Mouse (Mus musculus) forelimb bud, embryonic 11.5 days (tissue): ENCODE data around the gene Wdr72.

Experiments used
- DNase-seq: peaks from one replicate; pipeline ENCODE4 v3.0.0-alpha.2; 2012; ENCODE audit warnings: low read depth, low spot score

The Wdr72 gene

DNA sequence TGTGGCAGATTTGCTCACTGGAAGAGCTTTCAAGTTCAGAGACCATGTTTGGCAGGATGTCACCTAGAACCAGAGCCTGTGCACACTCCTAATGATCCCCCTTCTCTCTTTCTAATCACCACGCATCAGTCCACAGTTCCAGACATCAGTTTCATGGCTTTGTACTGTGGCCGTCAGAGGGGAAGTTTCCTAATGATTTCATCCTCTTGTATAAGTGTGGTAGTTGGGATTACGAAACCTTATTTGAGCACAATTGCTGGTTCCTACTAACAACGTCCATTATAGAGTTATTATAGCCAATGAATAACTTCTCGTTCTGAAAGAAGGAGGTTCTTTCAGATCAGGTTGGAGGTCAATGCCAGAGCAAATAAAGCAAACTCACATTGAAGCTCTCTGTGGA is 131.1 kb downstream of the Wdr72 start:
- DNase-seq, result no peak

DNA sequence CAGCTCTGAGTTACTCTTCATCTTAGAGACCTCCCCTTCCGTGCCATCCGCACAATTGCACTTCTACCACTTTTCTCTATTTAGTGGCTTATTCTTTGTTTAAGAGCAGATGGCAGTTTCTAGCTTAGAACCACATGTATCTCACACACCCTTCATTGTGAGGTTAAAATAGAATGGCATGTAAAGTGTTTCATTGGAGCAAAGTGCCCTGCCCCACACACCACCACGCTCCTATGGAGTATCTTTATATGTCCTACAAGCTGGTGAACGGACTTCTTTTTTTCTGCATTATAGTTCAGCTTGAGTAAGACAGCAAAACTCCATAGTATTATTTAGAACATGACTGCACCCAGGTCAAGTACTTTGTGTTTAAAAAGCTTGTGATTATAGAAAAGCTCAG is 137.9 kb downstream of the Wdr72 start:
- no peak for DNase-seq

DNA sequence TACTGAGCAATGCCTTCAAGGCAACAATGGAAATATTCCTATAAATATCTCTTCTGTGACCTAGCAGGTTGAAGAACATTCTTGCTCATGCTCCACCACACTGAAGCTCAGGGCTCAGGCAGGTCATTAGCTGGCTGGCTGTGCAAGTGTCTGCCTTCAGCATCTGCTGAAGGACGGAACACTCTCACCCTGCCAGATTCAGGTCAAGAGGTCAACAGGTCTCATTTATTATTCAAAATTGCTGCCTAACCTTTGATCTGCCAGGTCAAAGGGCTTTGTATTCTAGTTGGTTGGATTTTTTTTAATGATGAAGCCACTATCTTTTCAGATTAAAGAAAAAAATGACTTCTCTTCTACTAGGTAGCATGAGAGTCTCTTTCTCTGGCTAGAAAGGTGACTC is 139.3 kb downstream of the Wdr72 start:
- no peak for DNase-seq

DNA sequence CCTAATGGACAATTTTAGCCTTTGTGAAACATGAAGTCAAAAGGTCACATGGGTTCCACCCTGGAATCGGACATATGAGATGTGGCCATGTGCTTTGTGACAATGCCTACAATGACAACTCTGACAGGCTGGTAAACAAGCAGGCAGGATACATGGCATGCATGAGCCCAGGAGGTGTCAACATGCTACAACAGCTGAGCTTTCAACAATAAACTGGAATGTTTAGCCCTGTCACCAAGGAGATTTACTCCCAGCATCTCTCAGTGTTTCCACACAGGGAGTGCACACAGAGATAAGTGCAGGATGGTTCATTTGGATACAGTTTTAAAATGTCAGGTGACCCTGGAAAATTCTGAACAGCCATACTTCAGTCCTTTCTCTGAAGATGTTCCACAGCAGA is 140.4 kb downstream of the Wdr72 start:
- no peak for DNase-seq

DNA sequence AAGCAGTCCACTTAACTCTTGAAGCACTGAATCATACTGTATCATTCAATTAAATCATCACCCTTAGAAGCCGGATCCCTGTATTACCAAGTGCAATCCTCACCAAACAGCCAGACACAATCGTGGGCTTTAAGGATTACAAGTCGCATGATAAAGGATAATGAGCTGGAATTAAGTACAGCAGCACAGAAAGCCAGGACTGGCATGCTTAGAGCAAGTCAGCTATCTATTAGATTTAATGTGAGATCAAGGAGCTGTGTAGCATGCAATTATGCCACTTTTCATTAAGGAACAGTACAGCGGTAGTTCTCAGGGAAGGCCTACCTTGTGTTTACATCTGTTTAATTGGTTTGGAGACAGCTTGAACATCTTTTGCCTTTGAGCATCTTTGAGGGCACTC is 148.2 kb downstream of the Wdr72 start:
- DNase-seq, result no peak

DNA sequence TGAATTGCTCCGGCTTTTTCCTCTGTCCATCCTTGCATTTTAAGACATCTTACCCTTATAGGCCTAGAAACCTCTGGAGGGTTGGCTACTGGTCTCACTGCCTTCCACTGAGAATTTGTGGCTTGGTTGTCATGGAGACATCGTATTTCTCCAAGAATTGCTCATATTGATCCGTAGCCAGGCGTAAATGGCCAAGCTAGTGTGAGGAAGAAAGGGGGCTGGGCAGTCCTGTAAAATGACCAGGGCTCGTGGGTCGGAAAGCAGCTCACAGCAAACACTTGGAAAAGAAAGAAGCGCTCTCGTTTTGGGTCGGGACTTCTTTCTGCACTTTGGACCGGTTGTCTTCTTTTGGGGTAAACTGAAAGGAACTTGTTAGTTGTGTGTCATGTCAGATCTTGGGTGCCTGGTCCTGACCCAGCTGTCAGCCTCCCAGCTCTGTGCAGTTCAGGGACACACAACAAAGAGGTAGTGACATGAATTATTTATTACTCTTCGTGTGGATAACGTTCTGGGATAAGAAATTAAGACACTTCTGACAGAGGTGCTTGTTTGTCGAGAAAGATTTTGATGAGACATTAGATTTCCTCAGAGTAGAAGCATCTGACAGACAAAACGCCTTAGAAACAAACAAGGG is 167.7 kb downstream of the Wdr72 start:
- DNase-seq, result no peak

DNA sequence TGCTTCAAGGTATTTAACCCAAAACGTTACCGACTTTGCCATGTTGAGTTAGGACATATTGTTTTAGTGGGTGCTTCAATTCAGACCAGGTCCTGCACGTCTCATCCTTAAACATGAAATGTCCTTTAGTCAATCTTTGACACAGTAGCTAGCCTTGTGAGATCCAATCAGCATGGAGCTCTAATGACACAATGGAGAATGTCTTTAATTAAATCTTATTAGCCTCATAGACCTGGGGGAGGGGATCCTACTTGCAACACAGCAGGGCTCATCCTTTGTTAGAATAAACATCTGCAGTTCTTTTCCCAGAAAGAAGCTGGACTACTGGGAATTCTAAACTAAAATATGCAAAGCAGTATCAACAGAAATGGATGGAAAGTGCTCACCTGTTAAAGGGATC is 171.9 kb downstream of the Wdr72 start:
- no peak for DNase-seq

DNA sequence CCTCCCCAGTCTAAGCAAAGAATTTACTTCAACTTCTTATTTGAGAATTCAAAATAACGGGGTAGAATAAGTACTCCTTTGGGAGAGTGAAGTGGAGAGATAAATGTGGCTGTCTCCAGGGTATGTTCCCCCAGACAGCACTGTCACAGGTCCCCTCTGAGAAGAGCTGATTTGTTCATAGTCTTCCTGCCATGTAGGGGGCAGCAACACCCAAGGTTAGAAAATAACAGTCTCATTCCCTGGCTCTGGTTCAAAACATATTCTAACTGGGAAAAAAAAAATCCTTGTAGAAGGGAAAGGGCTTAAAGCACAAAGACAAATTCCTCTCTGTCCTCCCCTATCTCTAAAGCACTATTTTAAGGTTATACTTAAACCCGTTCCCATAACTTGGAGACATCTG is 176.1 kb downstream of the Wdr72 start:
- no peak for DNase-seq

DNA sequence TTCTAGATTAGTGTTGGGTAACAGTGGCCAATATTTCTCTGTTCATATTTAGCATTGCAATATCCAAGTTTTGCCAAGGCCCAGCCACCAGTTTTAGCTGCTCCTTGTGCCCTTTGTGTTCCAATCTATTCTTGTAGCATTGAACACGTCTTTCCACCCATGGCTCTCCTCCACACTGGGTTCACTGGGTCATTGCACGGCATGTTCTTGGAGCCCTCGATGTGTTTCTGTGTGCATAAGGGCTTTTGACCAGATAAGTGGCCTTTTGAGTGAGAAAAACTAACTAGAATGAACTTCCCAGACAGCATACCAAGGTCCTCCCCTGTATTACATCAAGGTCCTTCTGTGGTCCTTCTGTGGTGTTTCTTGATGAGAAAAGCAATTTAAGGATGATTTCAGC is 184.3 kb downstream of the Wdr72 start:
- DNase-seq, result no peak

DNA sequence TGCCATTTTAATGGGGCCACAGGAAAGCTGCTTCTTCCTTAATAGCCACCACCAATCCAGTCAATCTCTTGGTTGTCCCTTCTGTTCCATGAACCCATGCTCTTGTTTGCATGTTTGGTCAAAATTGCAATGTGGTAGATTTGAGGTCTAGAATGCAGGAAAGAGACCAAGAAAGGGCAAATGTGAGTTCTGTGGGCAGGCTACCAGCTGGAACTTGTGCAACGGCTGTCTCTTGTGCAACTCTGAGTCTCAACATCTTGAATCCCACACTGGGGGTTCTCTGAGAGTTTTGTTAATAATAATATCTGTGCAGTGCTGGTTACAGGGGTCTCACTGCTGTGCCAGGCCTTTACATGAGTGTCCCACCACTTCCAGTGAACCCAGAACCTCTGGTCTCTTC is 208.6 kb downstream of the Wdr72 start:
- no peak for DNase-seq

DNA sequence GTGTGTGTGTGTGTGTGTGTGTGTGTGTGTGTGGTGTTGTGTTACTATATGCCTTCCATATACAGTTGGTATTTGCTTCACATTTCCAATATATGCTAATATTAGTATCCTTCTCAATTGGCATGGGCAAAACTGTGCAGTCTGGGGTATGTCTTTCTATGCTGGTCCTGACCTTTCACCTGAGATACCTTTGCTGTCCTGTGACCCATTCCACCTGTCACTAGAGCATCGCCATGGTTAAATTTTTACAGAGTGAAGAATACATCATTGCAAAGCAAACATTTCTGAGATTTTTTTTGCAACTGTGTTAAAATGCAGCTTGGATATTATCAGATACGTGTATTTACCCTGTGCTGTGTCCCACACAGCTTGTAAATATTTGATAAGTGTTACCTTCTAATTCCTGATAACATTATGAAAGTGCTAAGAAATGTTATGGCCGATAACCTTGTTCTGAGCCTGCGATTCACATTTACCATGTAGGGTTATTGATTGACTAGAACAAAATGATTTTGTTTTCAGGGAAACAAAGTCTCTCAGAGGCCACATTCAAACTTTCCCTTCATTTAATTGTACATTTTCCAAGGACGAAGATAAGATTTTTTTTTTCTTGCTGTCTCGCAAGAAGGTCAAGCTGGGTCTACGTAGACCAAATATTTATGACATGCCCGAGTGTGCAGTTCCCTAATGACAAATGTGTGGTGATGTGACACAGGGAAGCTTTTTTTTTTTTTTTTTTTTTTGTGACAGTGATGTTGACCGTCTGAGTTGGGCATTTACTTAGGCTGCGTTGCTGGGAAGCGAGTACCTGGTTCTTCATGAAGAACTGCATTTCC is 214.2 kb downstream of the Wdr72 start:
- no peak for DNase-seq

DNA sequence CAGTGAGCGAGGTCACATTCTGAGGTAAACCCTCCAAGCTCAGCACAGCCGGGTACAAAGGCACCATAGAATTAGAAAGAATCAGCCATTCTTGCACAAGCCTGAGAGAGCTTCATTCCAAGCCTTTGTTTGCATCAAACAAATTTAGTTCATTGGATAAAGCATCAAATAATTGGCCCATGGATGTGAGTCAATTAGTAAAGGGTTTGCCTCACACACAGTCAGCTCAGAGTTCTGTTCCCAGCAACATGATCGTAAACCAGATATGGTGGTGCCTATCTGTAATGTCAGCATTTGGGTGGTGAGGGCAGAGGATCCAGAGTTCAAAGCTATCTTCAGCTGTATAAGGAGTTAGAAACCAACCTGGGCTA is 214.8 kb downstream of the Wdr72 start:
- no peak for DNase-seq

DNA sequence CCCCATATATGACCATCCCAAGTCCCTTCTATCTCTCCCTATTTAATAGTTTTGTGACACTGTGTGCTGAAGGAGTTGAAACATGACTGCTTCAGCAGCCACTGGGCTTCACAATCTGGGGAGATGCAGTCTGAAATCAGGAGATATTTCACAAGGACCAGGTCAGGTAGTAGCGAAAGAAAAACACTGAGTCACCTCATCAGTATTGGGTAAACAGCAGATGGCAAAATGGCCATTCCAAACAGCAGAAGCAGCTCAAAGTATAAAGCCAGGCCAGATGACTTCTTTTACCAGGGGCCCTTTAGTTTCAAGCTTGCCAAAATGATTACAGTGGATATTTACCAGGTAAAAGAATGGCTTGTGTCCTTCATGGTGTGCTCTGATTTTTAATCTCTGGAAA is 215.8 kb downstream of the Wdr72 start:
- DNase-seq, result no peak

DNA sequence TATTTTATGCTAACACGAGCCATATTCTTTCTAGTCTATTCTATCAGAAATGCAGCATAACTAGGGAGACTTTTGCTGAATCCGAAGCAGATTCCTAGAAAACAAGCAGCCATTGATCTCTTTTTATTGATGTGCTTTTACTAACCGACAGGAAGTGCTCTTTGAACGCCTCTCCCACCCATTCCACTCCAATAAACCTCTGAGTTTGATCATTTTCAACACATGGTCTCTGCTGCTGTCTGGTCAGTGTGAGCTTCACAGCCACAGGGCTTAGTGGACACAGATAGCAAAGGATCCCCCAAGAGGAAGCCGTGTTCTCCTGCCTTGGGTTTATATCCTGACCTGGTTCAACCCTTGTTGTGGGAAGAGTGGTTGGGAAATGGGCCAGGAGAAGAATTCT is 218.7 kb downstream of the Wdr72 start:
- DNase-seq, result no peak

DNA sequence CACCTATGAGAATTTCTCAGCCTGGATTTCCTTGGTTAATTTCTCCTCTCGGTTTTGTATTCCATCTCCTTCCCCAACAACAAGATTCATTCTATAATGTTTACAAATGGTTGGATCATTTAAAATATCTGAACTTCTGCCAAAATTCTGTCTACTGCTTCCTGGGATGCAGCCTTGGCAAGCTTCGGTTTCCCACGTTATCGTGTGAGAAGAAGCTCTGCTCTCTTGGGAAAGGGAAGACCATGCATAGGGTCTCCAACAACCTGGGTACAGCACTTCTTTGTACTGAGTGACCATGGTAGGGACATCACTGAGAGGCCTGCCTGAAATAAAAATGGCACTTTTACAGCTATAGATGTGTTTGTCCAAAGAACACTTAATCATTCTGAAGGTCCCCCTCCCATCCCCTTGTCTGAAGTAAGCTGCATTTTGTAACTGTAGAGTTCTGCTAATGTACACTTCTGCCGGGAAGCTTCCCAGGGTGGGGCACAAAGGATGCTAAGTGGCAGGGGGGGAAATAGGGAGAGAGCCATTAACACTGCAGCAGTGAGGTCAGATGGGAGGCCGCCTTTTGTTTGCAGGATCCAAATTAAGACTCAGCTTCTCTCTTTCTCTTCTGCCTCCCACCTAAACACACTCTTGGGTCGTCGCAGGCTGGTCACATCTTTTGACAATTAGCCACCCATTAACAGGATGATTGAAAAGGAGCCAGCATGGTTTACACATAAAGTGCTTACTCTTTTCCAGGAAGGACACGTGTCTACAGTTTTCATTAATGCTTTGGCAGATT is 220.7 kb downstream of the Wdr72 start:
- DNase-seq, result peak; percentile 2

DNA sequence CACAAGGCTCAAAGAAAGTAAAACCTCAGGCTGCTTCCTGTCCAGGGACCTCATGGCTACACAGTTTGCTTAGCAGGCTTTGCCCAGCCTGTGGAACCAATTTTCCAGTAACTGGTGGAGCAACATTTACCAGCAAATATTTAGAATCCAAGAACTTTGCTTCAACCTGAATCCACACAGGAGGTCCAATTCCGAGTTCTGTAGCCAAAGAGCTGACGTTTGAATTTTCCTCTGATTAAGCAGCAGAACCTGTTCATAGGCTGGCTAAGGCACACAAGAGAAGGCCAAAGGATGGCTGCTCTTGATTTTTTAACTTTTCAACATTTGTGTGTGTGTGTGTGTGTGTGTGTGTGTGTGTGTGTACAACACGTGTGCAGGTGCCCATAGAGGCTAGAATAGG is 222.2 kb downstream of the Wdr72 start:
- no peak for DNase-seq
